Mouse (Mus musculus) myocyte (in vitro differentiated cells): ENCODE results near the gene Arhgap23. TPM values are rescaled to one million over a fixed set of nuclear protein-coding genes. Genes with fewer than 3 reads are reported as not detected.

ENCODE experiments used
- H3K27me3 ChIP-seq: one replicate; pipeline ENCODE4 v1.6.1; 2011; ENCODE audit not compliant: control insufficient read depth, insufficient read depth, insufficient read length
- H3K36me3 ChIP-seq: one replicate; pipeline ENCODE4 v1.6.1; 2011; ENCODE audit not compliant: control insufficient read depth, insufficient read depth
- H3K4me2 ChIP-seq: one replicate; pipeline ENCODE4 v1.6.1; 2011; ENCODE audit warnings: low read depth, control low read depth
- H3K4me3 ChIP-seq: one replicate; pipeline ENCODE4 v1.5.1; 2011; ENCODE audit warnings: mild to moderate bottlenecking, control low read depth, moderate library complexity
- H3K79me2 ChIP-seq: one replicate; pipeline ENCODE4 v1.6.1; 2011; ENCODE audit not compliant: control insufficient read depth, insufficient read depth
- H3ac ChIP-seq: one replicate; pipeline ENCODE4 v1.6.1; 2011; ENCODE audit not compliant: control insufficient read depth, insufficient read length
- CEBPB ChIP-seq: IDR thresholded peaks from 2 replicates; pipeline ENCODE4 v1.6.1; 2011; ENCODE audit warnings: mild to moderate bottlenecking, moderate library complexity; ENCODE audit not compliant: poor library complexity, insufficient read depth, severe bottlenecking
- E2F4 ChIP-seq: IDR thresholded peaks from one replicate; pipeline ENCODE4 v1.6.1; 2011; ENCODE audit warnings: mild to moderate bottlenecking, control low read depth, moderate library complexity; ENCODE audit not compliant: insufficient read depth
- MAX ChIP-seq: IDR thresholded peaks from one replicate; pipeline ENCODE4 v1.6.1; 2011; ENCODE audit warnings: low read depth, mild to moderate bottlenecking, control low read depth
- MYOD1 ChIP-seq, 3 experiments: IDR thresholded peaks; one replicate each; pipeline ENCODE4 v1.6.1; 2011; ENCODE audit warnings: control low read depth in 2 of 3, low read depth in 2 of 3, mild to moderate bottlenecking in 2 of 3, moderate library complexity in 1 of 3; ENCODE audit not compliant: insufficient read length in 2 of 3, control insufficient read depth in 1 of 3
- MYOG ChIP-seq, 3 experiments: IDR thresholded peaks; one replicate each; pipeline ENCODE4 v1.6.1; 2011; ENCODE audit warnings: control low read depth in 2 of 3, low read depth in 2 of 3, mild to moderate bottlenecking in 2 of 3; ENCODE audit not compliant: insufficient read length in 2 of 3, control insufficient read depth in 1 of 3, insufficient read depth in 1 of 3
- POLR2A ChIP-seq: IDR thresholded peaks from one replicate; pipeline ENCODE4 v1.6.1; 2011; ENCODE audit warnings: low read depth, mild to moderate bottlenecking, control low read depth, moderate library complexity; ENCODE audit not compliant: insufficient read length
- POLR2AphosphoS2 ChIP-seq: IDR thresholded peaks from one replicate; pipeline ENCODE4 v1.6.1; 2011; ENCODE audit warnings: low read depth, control low read depth; ENCODE audit not compliant: insufficient read length
- REST ChIP-seq: IDR thresholded peaks from one replicate; pipeline ENCODE4 v1.6.1; 2011; ENCODE audit warnings: mild to moderate bottlenecking, control low read depth, moderate library complexity; ENCODE audit not compliant: insufficient read depth, insufficient read length
- SRF ChIP-seq: IDR thresholded peaks from one replicate; pipeline ENCODE4 v1.6.1; 2011; ENCODE audit warnings: low read depth; ENCODE audit not compliant: control insufficient read depth, insufficient read length
- TCF12 ChIP-seq: IDR thresholded peaks from one replicate; pipeline ENCODE4 v1.6.1; 2011; ENCODE audit warnings: mild to moderate bottlenecking, control low read depth; ENCODE audit not compliant: poor library complexity, insufficient read depth, severe bottlenecking
- TCF3 ChIP-seq: IDR thresholded peaks from one replicate; pipeline ENCODE4 v1.6.1; 2011; ENCODE audit warnings: low read depth, control low read depth; ENCODE audit not compliant: insufficient read length
- USF1 ChIP-seq: IDR thresholded peaks from one replicate; pipeline ENCODE4 v1.6.1; 2011; ENCODE audit warnings: low read depth, mild to moderate bottlenecking, control low read depth, moderate library complexity
- polyA plus RNA-seq: library from polyadenylated mRNA; unstranded; fragments of >200 nt; fragmentation: generic; extraction: Trizol; gene quantifications from one replicate; pipeline ENCODE4 v1.2.1, GENCODE M21; 2012; ENCODE audit warnings: missing spikeins

Gene Arhgap23
- polyA plus RNA-seq, 1 experiment, result 41.9 TPM

- no peaks in the 10 kb centered on the region for H3K27me3 ChIP-seq
- TF ChIP-seq MYOG (IDR thresholded peaks at IDR 0.05; ENCODE audit: control insufficient read depth in 1 of 3, insufficient read depth in 1 of 3, insufficient read length in 2 of 3, low read depth in 2 of 3), result no peak
- no peak for TF ChIP-seq E2F4
- no peak for TF ChIP-seq SRF
- no peak for TF ChIP-seq CEBPB
- no peak for TF ChIP-seq TCF12
- TF ChIP-seq POLR2A, result no peak
- no peak for TF ChIP-seq MYOD1 (IDR thresholded peaks at IDR 0.05; ENCODE audit: control insufficient read depth in 1 of 3, insufficient read length in 2 of 3, low read depth in 2 of 3)
- no peak for TF ChIP-seq REST
- no peak for TF ChIP-seq MAX
- no peak for TF ChIP-seq TCF3
- no peak for TF ChIP-seq POLR2AphosphoS2
- TF ChIP-seq USF1, result no peak
- H3K36me3 ChIP-seq, result peaks cover 16% of the 10 kb centered on the region
- H3K79me2 ChIP-seq, result peaks cover 50% of the 10 kb centered on the region
- H3ac ChIP-seq, result no peak overlapping the region
- no peak overlapping the region for H3K4me3 ChIP-seq
- H3K4me2 ChIP-seq, result peak overlapping the region; percentile 57
Measured at GRCm38 (mm10) chr11:97372159-97372864, 43.0 kb upstream of the Arhgap23 start.

GRCm38 (mm10) chr11:97373402-97373801 lies 41.9 kb upstream of the Arhgap23 start:
- Histone ChIP-seq H3K27me3 (no peaks in the 10 kb centered on the region), H3K4me3 (no peak overlapping the region), H3K4me2 (peak overlapping the region; percentile 57), H3K36me3 (peaks cover 20% of the 10 kb centered on the region), H3ac (no peak overlapping the region), H3K79me2 (peaks cover 39% of the 10 kb centered on the region)
- no peak for TF ChIP-seq CEBPB
- TF ChIP-seq MYOG (IDR thresholded peaks at IDR 0.05; ENCODE audit: control insufficient read depth in 1 of 3, insufficient read depth in 1 of 3, insufficient read length in 2 of 3, low read depth in 2 of 3), result peak in 2 of 3 experiments; percentile 56 to 74
- peak; percentile 90 to 96 (median 92) for TF ChIP-seq MYOD1 (IDR thresholded peaks at IDR 0.05; ENCODE audit: control insufficient read depth in 1 of 3, insufficient read length in 2 of 3, low read depth in 2 of 3)
- peak; percentile 70 for TF ChIP-seq TCF12
- no peak for TF ChIP-seq POLR2A
- no peak for TF ChIP-seq MAX
- no peak for TF ChIP-seq REST
- peak; percentile 63 for TF ChIP-seq SRF
- TF ChIP-seq TCF3, result no peak

GRCm38 (mm10) chr11:97380036-97380435 lies 35.3 kb upstream of the Arhgap23 start:
- no peak overlapping the region for H3K4me2 ChIP-seq
- H3K4me3 ChIP-seq, result no peak overlapping the region
- H3ac ChIP-seq, result no peak overlapping the region
- H3K36me3 ChIP-seq, result peaks cover 32% of the 10 kb centered on the region
- no peaks in the 10 kb centered on the region for H3K27me3 ChIP-seq
- TF ChIP-seq CEBPB, result no peak
- no peak for TF ChIP-seq E2F4
- TF ChIP-seq MYOG (IDR thresholded peaks at IDR 0.05; ENCODE audit: control insufficient read depth in 1 of 3, insufficient read depth in 1 of 3, insufficient read length in 2 of 3, low read depth in 2 of 3), result no peak
- no peak for TF ChIP-seq MYOD1 (IDR thresholded peaks at IDR 0.05; ENCODE audit: control insufficient read depth in 1 of 3, insufficient read length in 2 of 3, low read depth in 2 of 3)
- no peak for TF ChIP-seq USF1
- H3K79me2 ChIP-seq, result no peaks in the 10 kb centered on the region

GRCm38 (mm10) chr11:97383017-97383416 lies 32.3 kb upstream of the Arhgap23 start:
- TF ChIP-seq MYOG (IDR thresholded peaks at IDR 0.05; ENCODE audit: control insufficient read depth in 1 of 3, insufficient read depth in 1 of 3, insufficient read length in 2 of 3, low read depth in 2 of 3), result no peak
- no peak for TF ChIP-seq SRF
- no peak for TF ChIP-seq CEBPB
- TF ChIP-seq MYOD1 (IDR thresholded peaks at IDR 0.05; ENCODE audit: control insufficient read depth in 1 of 3, insufficient read length in 2 of 3, low read depth in 2 of 3), result no peak
- no peak for TF ChIP-seq REST
- TF ChIP-seq E2F4, result no peak
- TF ChIP-seq USF1, result no peak
- TF ChIP-seq MAX, result no peak
- TF ChIP-seq TCF12, result no peak
- no peak for TF ChIP-seq TCF3
- TF ChIP-seq POLR2A, result no peak
- TF ChIP-seq POLR2AphosphoS2, result no peak
- no peaks in the 10 kb centered on the region for H3K79me2 ChIP-seq
- H3K36me3 ChIP-seq, result peaks cover 29% of the 10 kb centered on the region
- H3K27me3 ChIP-seq, result no peaks in the 10 kb centered on the region
- H3K4me2 ChIP-seq, result no peak overlapping the region
- no peak overlapping the region for H3K4me3 ChIP-seq
- no peak overlapping the region for H3ac ChIP-seq

DNA sequence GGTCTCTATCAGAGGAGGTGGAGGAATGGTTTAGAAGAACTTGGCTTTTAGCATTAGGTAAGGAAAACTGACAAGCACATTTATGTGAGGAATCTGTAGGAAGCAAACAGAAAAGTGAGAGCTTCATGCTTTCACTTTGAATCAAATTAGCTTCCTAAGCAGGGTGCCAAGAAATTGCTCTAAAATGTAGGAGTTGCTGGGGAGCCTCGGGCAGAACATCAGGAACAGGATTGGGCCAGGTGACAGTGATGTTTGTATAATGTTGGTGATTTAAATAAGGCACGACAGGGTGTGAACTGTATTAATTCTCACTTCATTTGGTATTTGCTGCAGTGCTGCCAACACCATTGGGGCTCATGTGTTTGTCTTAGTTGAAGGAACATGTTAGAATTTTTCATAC lies 31.6 kb upstream of the Arhgap23 start:
- no peak overlapping the region for H3K4me3 ChIP-seq
- no peak overlapping the region for H3ac ChIP-seq
- no peaks in the 10 kb centered on the region for H3K79me2 ChIP-seq
- H3K4me2 ChIP-seq, result no peak overlapping the region
- H3K36me3 ChIP-seq, result peaks cover 31% of the 10 kb centered on the region
- no peak for TF ChIP-seq SRF
- no peak for TF ChIP-seq REST
- no peak for TF ChIP-seq MYOG (IDR thresholded peaks at IDR 0.05; ENCODE audit: control insufficient read depth in 1 of 3, insufficient read depth in 1 of 3, insufficient read length in 2 of 3, low read depth in 2 of 3)
- no peak for TF ChIP-seq POLR2A
- TF ChIP-seq TCF3, result no peak
- TF ChIP-seq E2F4, result no peak
- no peaks in the 10 kb centered on the region for H3K27me3 ChIP-seq
